Mouse (Mus musculus) testis, adult 2 months (tissue): ENCODE measurements at regions not wholly inside any gene's neighbourhood (a gene's known extent, or its start where the extent isn't known, plus 50 kb on each side); places are given as distances from the start of the nearest gene placed in this dataset.

Experiments used
- H3K27ac ChIP-seq: fragments of 200-500 bp; 2 replicates; pipeline ENCODE4 v1.5.1; 2012; ENCODE audit warnings: low read depth, low read length; ENCODE audit not compliant: control insufficient read depth, insufficient read depth
- H3K27me3 ChIP-seq: fragments of 200-500 bp; 2 replicates; pipeline ENCODE4 v1.6.1; 2012; ENCODE audit warnings: mild to moderate bottlenecking, low read length, moderate library complexity; ENCODE audit not compliant: control insufficient read depth, insufficient read depth
- H3K36me3 ChIP-seq: fragments of 200-500 bp; 2 replicates; pipeline ENCODE4 v1.6.1; 2012; ENCODE audit warnings: mild to moderate bottlenecking, low read length; ENCODE audit not compliant: control insufficient read depth, insufficient read depth
- H3K4me1 ChIP-seq: fragments of 200-500 bp; 2 replicates; pipeline ENCODE4 v1.6.1; 2012; ENCODE audit warnings: low read length; ENCODE audit not compliant: control insufficient read depth, insufficient read depth
- H3K4me3 ChIP-seq: fragments of 200-500 bp; 2 replicates; pipeline ENCODE4 v1.5.1; 2012; ENCODE audit warnings: low read depth, mild to moderate bottlenecking, low read length, moderate library complexity, mixed read lengths; ENCODE audit not compliant: control insufficient read depth
- CTCF ChIP-seq: fragments of 200-500 bp; IDR thresholded peaks from 2 replicates; pipeline ENCODE4 v1.5.1; 2012; ENCODE audit warnings: low read depth, mild to moderate bottlenecking, inconsistent platforms, low read length, moderate library complexity; ENCODE audit not compliant: control insufficient read depth, insufficient read depth, insufficient replicate concordance
- POLR2A ChIP-seq: fragments of 200-500 bp; IDR thresholded peaks from 2 replicates; pipeline ENCODE4 v1.6.1; 2012; ENCODE audit warnings: low read depth, mild to moderate bottlenecking, inconsistent platforms, low read length, moderate library complexity; ENCODE audit not compliant: control insufficient read depth

GRCm38 (mm10) chr9:33292116-33292515 is 656.1 kb downstream of the Ets1 start:
- H3K4me1 ChIP-seq = no peaks in the 10 kb centered on the region
- no peak overlapping the region for H3K4me3 ChIP-seq
- no peaks in the 10 kb centered on the region for H3K36me3 ChIP-seq
- no peak for TF ChIP-seq POLR2A
- TF ChIP-seq CTCF = no peak
- H3K27me3 ChIP-seq = no peaks in the 10 kb centered on the region
- H3K27ac ChIP-seq = no peak overlapping the region

GRCm38 (mm10) chr9:33295925-33296324 is 659.9 kb downstream of the Ets1 start:
- Histone ChIP-seq H3K36me3 (no peaks in the 10 kb centered on the region), H3K4me3 (no peak overlapping the region), H3K27me3 (no peaks in the 10 kb centered on the region), H3K27ac (peak overlapping the region; percentile 13; the same call in 1 of the 2 replicates), H3K4me1 (no peaks in the 10 kb centered on the region)
- TF ChIP-seq POLR2A (no peak), CTCF (no peak)

GRCm38 (mm10) chr9:33319525-33320025 is 683.6 kb downstream of the Ets1 start:
- H3K36me3 ChIP-seq = no peaks in the 10 kb centered on the region

GRCm38 (mm10) chr9:33327722-33328121 is 691.7 kb downstream of the Ets1 start:
- Histone ChIP-seq H3K27me3 (no peaks in the 10 kb centered on the region), H3K4me3 (no peak overlapping the region), H3K4me1 (no peaks in the 10 kb centered on the region), H3K36me3 (no peaks in the 10 kb centered on the region), H3K27ac (no peak overlapping the region)
- TF ChIP-seq CTCF = no peak
- TF ChIP-seq POLR2A = no peak

More at GRCm38 (mm10) chr9:33319525-33320025, 683.6 kb downstream of the Ets1 start:
- Histone ChIP-seq H3K27me3 (no peaks in the 10 kb centered on the region), H3K27ac (no peak overlapping the region), H3K4me1 (no peaks in the 10 kb centered on the region), H3K4me3 (no peak overlapping the region)
- TF ChIP-seq POLR2A = no peak
- TF ChIP-seq CTCF = no peak

GRCm38 (mm10) chr9:33350258-33350657 is 714.2 kb downstream of the Ets1 start:
- Histone ChIP-seq H3K4me1 (no peaks in the 10 kb centered on the region), H3K36me3 (no peaks in the 10 kb centered on the region), H3K4me3 (no peak overlapping the region), H3K27me3 (no peaks in the 10 kb centered on the region), H3K27ac (no peak overlapping the region)
- TF ChIP-seq CTCF (no peak), POLR2A (no peak)

GRCm38 (mm10) chr9:33356621-33357020 is 720.6 kb downstream of the Ets1 start:
- Histone ChIP-seq H3K36me3 (no peaks in the 10 kb centered on the region), H3K27ac (no peak overlapping the region), H3K27me3 (no peaks in the 10 kb centered on the region), H3K4me3 (no peak overlapping the region), H3K4me1 (no peaks in the 10 kb centered on the region)
- no peak for TF ChIP-seq POLR2A
- no peak for TF ChIP-seq CTCF

- H3K36me3 ChIP-seq = no peaks in the 10 kb centered on the region
- no peaks in the 10 kb centered on the region for H3K4me1 ChIP-seq
- TF ChIP-seq CTCF = no peak
- no peak for TF ChIP-seq POLR2A
- no peak overlapping the region for H3K4me3 ChIP-seq
- H3K27me3 ChIP-seq = no peaks in the 10 kb centered on the region
- H3K27ac ChIP-seq = no peak overlapping the region
Measured at GRCm38 (mm10) chr9:33360966-33361365, 724.9 kb downstream of the Ets1 start.

- no peak overlapping the region for H3K27ac ChIP-seq
- no peaks in the 10 kb centered on the region for H3K36me3 ChIP-seq
- H3K4me1 ChIP-seq = no peaks in the 10 kb centered on the region
- no peaks in the 10 kb centered on the region for H3K27me3 ChIP-seq
- no peak overlapping the region for H3K4me3 ChIP-seq
- TF ChIP-seq POLR2A (no peak), CTCF (no peak)
Measured at GRCm38 (mm10) chr9:33389170-33389569, 753.1 kb downstream of the Ets1 start.
